Comparison of ENCODE assay signal across 16 mouse cellular contexts in genomic region chr7:80177438-80177837, GRCm38 (mm10).
"Had no signal": no experiment of that assay in that cellular context is flagged by ENCODE, and none has a peak within 500 bp of the region (broad histone marks: within the 10 kb centered on the region; RNA-seq: fewer than 3 reads in every experiment).

No protein-coding gene starts in this region.

- H3K4me1 ChIP-seq: neural tube, embryonic 13.5 days; neural tube, embryonic 15.5 days had no signal

- H3K36me3 ChIP-seq: neural tube, embryonic 13.5 days; neural tube, embryonic 15.5 days; stomach, embryonic 15.5 days had no signal

- H3K9ac ChIP-seq: neural tube, embryonic 13.5 days; neural tube, embryonic 15.5 days; stomach, embryonic 15.5 days had no signal

- H3K4me3 ChIP-seq: neural tube, embryonic 13.5 days; neural tube, embryonic 15.5 days; stomach, embryonic 15.5 days had no signal

- H3K27ac ChIP-seq: neural tube, embryonic 13.5 days; neural tube, embryonic 15.5 days; stomach, embryonic 15.5 days; stomach, postnatal 0 days had no signal

- H3K9me3 ChIP-seq: neural tube, embryonic 13.5 days; neural tube, embryonic 15.5 days; stomach, embryonic 15.5 days had no signal

- H3K4me2 ChIP-seq: neural tube, embryonic 13.5 days; neural tube, embryonic 15.5 days; stomach, embryonic 15.5 days had no signal

- H3K27me3 ChIP-seq: neural tube, embryonic 13.5 days; neural tube, embryonic 15.5 days; stomach, embryonic 15.5 days had no signal

- DNase-seq: retina, postnatal 1 day; right cerebral cortex, adult 18-20 months; right cerebral cortex, postnatal 14 days; right cerebral cortex, postnatal 25 days; right cerebral cortex, postnatal 4 days; spleen, adult 18-20 months; thymus, adult 18-20 months; thymus, adult 2 months; thymus, postnatal 14 days; thymus, postnatal 25 days; thymus, postnatal 36 days; thymus, postnatal 4 days had no signal
